In genomic region chrX:101953787-101954491, GRCm38 (mm10) we compare ENCODE assay signal across 8 mouse cellular contexts.
DNase-seq lines count a peak whose midpoint lies in the region; ATAC-seq and TF ChIP-seq lines count a peak whose summit lies in the region.

No protein-coding gene starts in this region.

- peak overlapping the region; percentile 27 for H3K4me3 ChIP-seq in forebrain, postnatal 0 days (ENCODE audit: low read depth, low read length)
- peak overlapping the region; percentile 38 for H3K4me3 ChIP-seq in layer of hippocampus, adult 2 months
- H3K4me3 ChIP-seq in lung, adult 2 months (replicated peaks; ENCODE audit: extremely low read depth, low read depth, low read length), result peak overlapping the region; percentile 21

- H3K9ac ChIP-seq in forebrain, postnatal 0 days, result peak overlapping the region; percentile 39

- no peaks in the 10 kb centered on the region for H3K9me3 ChIP-seq in forebrain, postnatal 0 days (ENCODE audit: low read length)

- peak; percentile 80 for DNase-seq in ES-CJ7 (ENCODE audit: low read depth, low spot score)
- peak; percentile 80 for DNase-seq in cerebellum, adult 11 months
- peak; percentile 91 for DNase-seq in forebrain, postnatal 0 days
- DNase-seq in heart, postnatal 4 days, result peak; percentile 94
- DNase-seq in layer of hippocampus, adult 2 months (ENCODE audit: low spot score in 2 of 2), result peak; percentile 87 to 89
- peak; percentile 74 for DNase-seq in lung, adult 2 months
- peak; percentile 83 for DNase-seq in testis, postnatal 14 days (ENCODE audit: low spot score)

- ATAC-seq in forebrain, postnatal 0 days, result peak; percentile 100
- peak; percentile 84 for ATAC-seq in neutrophil, adult 5-6 weeks (ENCODE audit: extremely low read depth, insufficient number of reproducible peaks, low FRiP score, poor library complexity, severe bottlenecking)

- 23% methylated on average over 28 of the region's 30 CpGs for WGBS in forebrain, postnatal 0 days
- 16% methylated on average over 30 of the region's 30 CpGs for WGBS in lung, adult 2 months

- peak; percentile 88 for TF ChIP-seq CTCF in forebrain, postnatal 0 days (IDR thresholded peaks at IDR 0.05; ENCODE audit: low read depth)
- peak; percentile 92 for TF ChIP-seq CTCF in layer of hippocampus, adult 2 months (conservative IDR thresholded peaks at IDR 0.05)
- peak; percentile 43 for TF ChIP-seq CTCF in lung, adult 2 months (IDR thresholded peaks at IDR 0.05; ENCODE audit: insufficient read depth, low read length)

- H3K27me3 ChIP-seq in forebrain, postnatal 0 days (ENCODE audit: insufficient read depth, low read length), result no peaks in the 10 kb centered on the region

- H3K4me1 ChIP-seq in forebrain, postnatal 0 days (ENCODE audit: insufficient read depth), result no peaks in the 10 kb centered on the region
- no peaks in the 10 kb centered on the region; the same call in 1 of the 2 replicates for H3K4me1 ChIP-seq in lung, adult 2 months (ENCODE audit: control insufficient read depth, insufficient read depth, low read length)

- H3K36me3 ChIP-seq in forebrain, postnatal 0 days (ENCODE audit: insufficient read depth), result no peaks in the 10 kb centered on the region

- H3K27ac ChIP-seq in forebrain, postnatal 0 days (ENCODE audit: low read depth, low read length), result no peak overlapping the region
- H3K27ac ChIP-seq in layer of hippocampus, adult 2 months, result peak overlapping the region; percentile 51; the same call in 1 of the 2 replicates

- H3K4me2 ChIP-seq in forebrain, postnatal 0 days (ENCODE audit: low read depth), result peak overlapping the region; percentile 51

- no peak for TF ChIP-seq POLR2A in lung, adult 2 months (IDR thresholded peaks at IDR 0.05; ENCODE audit: borderline replicate concordance, extremely low read depth, low read depth, low read length)
